Mouse (Mus musculus) hindbrain, embryonic 11.5 days (tissue): Measurements from ENCODE around the gene Ddo. TPM values are rescaled to one million over a fixed set of nuclear protein-coding genes. Genes with fewer than 3 reads are reported as not detected.

Experiments
- ATAC-seq: fragments of 200-750 bp; cut with Nextera tagmentation; 2 replicates; pipeline ENCODE4 v1.8.0; 2017; ENCODE audit warnings: mild to moderate bottlenecking, moderate TSS enrichment, moderate library complexity; ENCODE audit not compliant: low FRiP score
- DNase-seq: peaks from one replicate; pipeline ENCODE4 v3.0.0-alpha.2; 2015; ENCODE audit warnings: low spot score
- H3K27ac ChIP-seq: fragments of 300-500 bp; sonication (generic); 2 replicates; pipeline ENCODE4 v1.5.1; 2014; ENCODE audit warnings: mild to moderate bottlenecking, low read depth, low read length
- H3K27me3 ChIP-seq: fragments of 300-500 bp; sonication (generic); 2 replicates; pipeline ENCODE4 v1.6.1; 2014; ENCODE audit warnings: mild to moderate bottlenecking, low read length, moderate library complexity, mixed read lengths; ENCODE audit not compliant: control insufficient read depth, insufficient read depth
- H3K36me3 ChIP-seq: fragments of 300-500 bp; sonication (generic); 2 replicates; pipeline ENCODE4 v1.6.1; 2014; ENCODE audit warnings: mild to moderate bottlenecking, low read length, moderate library complexity, mixed read lengths; ENCODE audit not compliant: control insufficient read depth, insufficient read depth
- H3K4me1 ChIP-seq: fragments of 300-500 bp; sonication (generic); replicated peaks from 2 replicates; pipeline ENCODE4 v1.6.1; 2014; ENCODE audit warnings: low read length, mixed read lengths; ENCODE audit not compliant: control insufficient read depth, insufficient read depth
- H3K4me2 ChIP-seq: fragments of 300-500 bp; sonication (generic); replicated peaks from 2 replicates; pipeline ENCODE4 v1.6.1; 2014; ENCODE audit warnings: mild to moderate bottlenecking, low read depth, low read length
- H3K4me3 ChIP-seq: fragments of 300-500 bp; sonication (generic); 2 replicates; pipeline ENCODE4 v1.5.1; 2014; ENCODE audit warnings: low read depth, low read length
- H3K9ac ChIP-seq: fragments of 300-500 bp; sonication (generic); 2 replicates; pipeline ENCODE4 v1.6.1; 2014; ENCODE audit warnings: low read depth, low read length
- H3K9me3 ChIP-seq: fragments of 300-500 bp; sonication (generic); 2 replicates; pipeline ENCODE4 v1.6.1; 2016; ENCODE audit warnings: low read length; ENCODE audit not compliant: control insufficient read depth
- WGBS: fragments of 180-500 bp; shearing (Covaris S2); extraction: QIAGEN DNeasy Blood & Tissue Kit; methylation state at CpG from one replicate; pipeline ENCODE4 v1.1.7; 2014; 5-methylcytosine and 5-hydroxymethylcytosine counted together
- polyA plus RNA-seq: library from polyadenylated mRNA; unstranded; fragments of >200 nt; fragmentation: Nextera tagmentation; extraction: Ambion mirVana; gene quantifications from 2 replicates; pipeline ENCODE4 v1.2.1, GENCODE M21; 2014

The Ddo gene
- polyA plus RNA-seq: 0.17 and 0.57 TPM in 2 replicates

DNA sequence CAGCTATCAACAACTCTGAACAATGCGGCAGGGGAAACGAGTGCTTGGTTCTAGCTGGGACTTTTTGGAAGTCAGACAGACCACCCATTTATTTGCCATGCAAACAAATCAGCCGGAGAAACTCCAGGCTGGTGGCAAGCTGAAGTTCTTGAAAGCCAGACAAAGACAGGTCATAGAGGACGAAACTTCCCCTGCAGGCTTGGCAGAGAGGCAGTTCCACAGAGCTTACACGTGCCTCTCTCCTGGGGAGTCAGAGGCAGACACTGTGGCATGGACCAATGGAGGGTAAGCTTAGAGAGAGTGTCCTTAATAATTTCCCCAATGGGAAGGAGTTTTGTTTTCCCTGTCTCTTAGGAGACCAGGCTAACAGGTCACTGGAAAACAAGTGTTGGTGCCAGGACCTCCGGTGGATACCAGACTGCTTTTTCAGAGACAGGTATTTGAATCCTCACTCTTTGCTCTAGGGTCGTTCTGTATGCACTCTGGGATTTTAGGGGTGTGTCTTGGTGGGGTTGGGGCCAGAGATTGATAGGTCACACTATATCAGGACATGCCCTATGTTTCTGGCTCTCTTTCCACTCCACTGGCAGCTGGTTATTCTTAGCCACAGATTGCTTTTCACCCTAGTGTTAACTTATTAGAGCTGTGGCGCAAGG is at the start of gene Ddo:
TSS of gene Ddo (plus strand) at position 356 of the 656 bp plus-strand sequence.
- 79% methylated on average over 8 of the region's 8 CpGs for WGBS

GRCm38 (mm10) chr10:40583584-40584255 is 46.1 kb upstream of the Ddo start:
- Histone ChIP-seq H3K4me1 (no peaks in the 10 kb centered on the region), H3K9ac (no peak overlapping the region), H3K4me2 (no peak overlapping the region), H3K27ac (no peak overlapping the region), H3K27me3 (no peaks in the 10 kb centered on the region), H3K4me3 (no peak overlapping the region), H3K36me3 (no peaks in the 10 kb centered on the region), H3K9me3 (no peaks in the 10 kb centered on the region)
- ATAC-seq: no peak
- DNase-seq: peak; percentile 24
- WGBS: 79% methylated on average over 8 of the region's 8 CpGs

More for the DNA sequence above, at the start of gene Ddo:
- no peak within 1 kb of the TSS for H3K9ac ChIP-seq
- no peak within 1 kb of the TSS for H3K4me3 ChIP-seq
- no peaks in the 10 kb centered on the region for H3K27me3 ChIP-seq
- DNase-seq (no peak), ATAC-seq (no peak)
- H3K4me2 ChIP-seq: no peak within 1 kb of the TSS
- no peaks in the 10 kb centered on the region for H3K36me3 ChIP-seq
- no peaks in the 10 kb centered on the region for H3K4me1 ChIP-seq
- no peak within 1 kb of the TSS for H3K27ac ChIP-seq
- H3K9me3 ChIP-seq: no peaks in the 10 kb centered on the region

GRCm38 (mm10) chr10:40592186-40592585 is 37.6 kb upstream of the Ddo start:
- DNase-seq (no peak), ATAC-seq (no peak)
- 82% methylated on average over 7 of the region's 7 CpGs for WGBS
- Histone ChIP-seq H3K27ac (no peak overlapping the region), H3K4me2 (no peak overlapping the region), H3K9me3 (no peaks in the 10 kb centered on the region), H3K36me3 (no peaks in the 10 kb centered on the region), H3K4me3 (no peak overlapping the region), H3K9ac (no peak overlapping the region), H3K27me3 (no peaks in the 10 kb centered on the region), H3K4me1 (no peaks in the 10 kb centered on the region)

DNA sequence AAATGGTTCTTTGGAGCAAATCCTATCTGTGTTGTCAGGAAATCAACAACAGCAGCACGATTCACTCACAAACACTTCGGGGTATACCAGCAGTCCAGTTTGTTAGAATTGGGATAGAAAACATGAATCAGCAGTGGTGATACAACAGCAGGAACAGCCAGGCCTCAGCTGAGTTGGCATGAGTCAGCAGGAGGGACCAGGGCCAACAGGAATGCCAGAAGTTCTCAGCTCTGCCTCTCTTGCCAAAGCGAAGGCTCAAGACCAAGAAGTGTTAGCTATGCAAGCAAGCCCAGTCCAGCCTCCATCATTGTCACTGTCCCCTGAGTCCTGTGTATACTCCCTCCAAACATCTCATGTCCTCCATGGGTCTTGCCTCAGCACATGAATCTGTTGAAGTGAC is 32.6 kb upstream of the Ddo start:
- Histone ChIP-seq H3K9ac (no peak overlapping the region), H3K27me3 (no peaks in the 10 kb centered on the region), H3K4me2 (no peak overlapping the region), H3K4me1 (no peaks in the 10 kb centered on the region), H3K36me3 (no peaks in the 10 kb centered on the region), H3K27ac (no peak overlapping the region), H3K9me3 (no peaks in the 10 kb centered on the region), H3K4me3 (no peak overlapping the region)
- DNase-seq: no peak
- 94% methylated on average over 3 of the region's 3 CpGs for WGBS
- ATAC-seq: no peak

- Histone ChIP-seq H3K4me1 (no peaks in the 10 kb centered on the region), H3K9me3 (no peaks in the 10 kb centered on the region), H3K36me3 (no peaks in the 10 kb centered on the region), H3K27ac (no peak overlapping the region), H3K4me3 (no peak overlapping the region), H3K27me3 (no peaks in the 10 kb centered on the region), H3K9ac (no peak overlapping the region), H3K4me2 (no peak overlapping the region)
- ATAC-seq (no peak), DNase-seq (peak; percentile 7)
- WGBS: 65% methylated on average over 6 of the region's 6 CpGs
Observed at GRCm38 (mm10) chr10:40604706-40605394, 25.0 kb upstream of the Ddo start.

GRCm38 (mm10) chr10:40617973-40618372 is 11.8 kb upstream of the Ddo start:
- Histone ChIP-seq H3K27ac (no peak overlapping the region), H3K4me1 (no peaks in the 10 kb centered on the region), H3K36me3 (no peaks in the 10 kb centered on the region), H3K4me2 (no peak overlapping the region), H3K27me3 (no peaks in the 10 kb centered on the region), H3K4me3 (no peak overlapping the region), H3K9ac (no peak overlapping the region), H3K9me3 (no peaks in the 10 kb centered on the region)
- ATAC-seq (no peak), DNase-seq (no peak)

DNA sequence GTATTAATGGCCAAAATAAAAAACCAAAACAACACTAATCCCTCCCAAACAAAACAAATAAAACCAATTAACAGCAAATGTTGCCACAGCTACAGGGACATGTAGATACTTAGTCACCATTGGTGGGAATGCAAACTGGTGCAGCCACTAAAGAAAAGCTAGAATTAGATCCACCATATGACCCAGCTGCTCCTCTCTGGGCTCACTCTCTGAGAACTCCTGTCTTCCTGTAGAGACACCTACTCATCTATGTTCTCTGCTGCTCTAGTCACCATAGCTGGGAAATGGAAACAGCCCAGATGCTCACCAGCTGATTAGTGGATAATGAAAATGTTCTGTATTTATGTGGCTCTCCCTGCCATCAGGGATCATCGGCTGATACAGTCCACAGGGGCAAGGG is 10.1 kb upstream of the Ddo start:
- Histone ChIP-seq H3K27ac (no peak overlapping the region), H3K4me1 (no peaks in the 10 kb centered on the region), H3K36me3 (no peaks in the 10 kb centered on the region), H3K27me3 (no peaks in the 10 kb centered on the region), H3K4me3 (no peak overlapping the region), H3K9me3 (no peaks in the 10 kb centered on the region), H3K4me2 (no peak overlapping the region), H3K9ac (no peak overlapping the region)
- DNase-seq: no peak
- ATAC-seq: no peak
- 89% methylated on average over 1 of the region's 1 CpGs for WGBS

DNA sequence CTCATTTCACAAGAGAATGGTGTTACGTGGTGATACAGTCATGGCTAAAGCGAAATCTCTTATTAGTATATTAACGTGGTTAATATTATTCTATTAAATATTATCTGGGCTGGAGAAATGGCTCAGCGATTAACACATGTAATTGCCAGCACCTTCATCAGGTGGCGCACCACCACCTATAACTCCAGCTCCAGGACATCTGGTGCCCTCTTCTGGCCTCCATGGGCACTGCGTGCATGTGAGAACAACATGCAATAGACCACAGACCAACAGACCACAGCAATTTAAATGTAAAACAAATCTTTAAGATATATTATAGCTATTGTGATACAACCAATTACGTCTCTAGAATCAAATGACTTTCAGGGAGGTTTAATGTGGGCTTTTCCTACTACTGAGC is 671 bp upstream of the Ddo start:
- Histone ChIP-seq H3K27ac (no peak overlapping the region), H3K9ac (no peak overlapping the region), H3K4me1 (no peaks in the 10 kb centered on the region), H3K27me3 (no peaks in the 10 kb centered on the region), H3K36me3 (no peaks in the 10 kb centered on the region), H3K9me3 (no peaks in the 10 kb centered on the region), H3K4me2 (no peak overlapping the region), H3K4me3 (no peak overlapping the region)
- peak; percentile 55 for DNase-seq
- ATAC-seq: no peak
- WGBS: 75% methylated on average over 7 of the region's 7 CpGs

DNA sequence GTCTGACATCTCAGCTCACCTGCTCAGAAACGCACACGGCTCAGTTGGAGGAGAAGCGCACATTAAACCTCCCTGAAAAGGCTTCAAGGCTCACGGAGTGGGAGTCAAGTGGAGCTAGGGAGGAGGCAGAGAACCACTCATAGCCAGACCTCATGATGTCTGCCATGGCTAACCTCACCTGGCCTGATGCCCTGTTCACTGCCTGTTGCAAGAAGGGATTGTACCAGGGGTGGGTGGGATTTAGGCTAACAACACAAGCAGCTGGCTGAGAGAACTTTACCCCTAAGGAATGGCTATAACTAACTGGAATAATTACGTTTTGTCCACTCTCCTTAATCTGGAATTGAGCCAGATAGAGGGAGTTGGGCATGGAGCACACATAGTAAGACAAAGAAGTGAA is 646 bp downstream of the Ddo start:
- Histone ChIP-seq H3K27me3 (no peaks in the 10 kb centered on the region), H3K4me2 (no peak overlapping the region), H3K4me1 (no peaks in the 10 kb centered on the region), H3K36me3 (no peaks in the 10 kb centered on the region), H3K9ac (no peak overlapping the region), H3K4me3 (no peak overlapping the region), H3K9me3 (no peaks in the 10 kb centered on the region), H3K27ac (no peak overlapping the region)
- ATAC-seq (no peak), DNase-seq (no peak)
- WGBS: 84% methylated on average over 5 of the region's 5 CpGs
